Comparison of ENCODE assay signal across 12 mouse cellular contexts in genomic region chr2:31448756-31449440, GRCm38 (mm10). TPM values are rescaled to one million over a fixed set of nuclear protein-coding genes. Genes with fewer than 3 reads are reported as not detected.
A peak's percentile ranks its signal among the peaks of the same experiment; 100 is the strongest.
DNase-seq lines count a peak whose midpoint lies in the region; ATAC-seq and TF ChIP-seq lines count a peak whose summit lies in the region.
"Had no signal": no experiment of that assay in that cellular context is flagged by ENCODE, and none has a peak within 500 bp of the region (broad histone marks: within the 10 kb centered on the region; RNA-seq: fewer than 3 reads in every experiment).

No protein-coding gene starts in this region.

- peak; percentile 63; the same call in 1 of the 2 replicates for ATAC-seq in forebrain, embryonic 13.5 days
- ATAC-seq in hindbrain, postnatal 0 days = peak; percentile 45

- H3K27me3 ChIP-seq in forebrain, embryonic 13.5 days = no peaks in the 10 kb centered on the region
- H3K27me3 ChIP-seq in hindbrain, postnatal 0 days (ENCODE audit: insufficient read depth, low read length) = 0 out of 2 replicates have a peak, but pooled peaks cover 4% of the 10 kb centered on the region
- H3K27me3 ChIP-seq: liver, embryonic 13.5 days had no signal

- no peak overlapping the region for H3K4me3 ChIP-seq in layer of hippocampus, adult 2 months
- H3K4me3 ChIP-seq in forebrain, embryonic 13.5 days = no peak overlapping the region
- H3K4me3 ChIP-seq in hindbrain, postnatal 0 days (ENCODE audit: low read length) = no peak overlapping the region
- H3K4me3 ChIP-seq: heart, embryonic 10.5 days; liver, embryonic 13.5 days; midbrain, embryonic 12.5 days had no signal

- no peak overlapping the region for H3K4me2 ChIP-seq in forebrain, embryonic 13.5 days
- no peak overlapping the region for H3K4me2 ChIP-seq in hindbrain, postnatal 0 days (ENCODE audit: low read depth, low read length)
- H3K4me2 ChIP-seq: liver, embryonic 13.5 days; midbrain, embryonic 12.5 days had no signal

- WGBS in forebrain, embryonic 13.5 days = 43% methylated on average over 3 of the region's 3 CpGs
- 21% methylated on average over 3 of the region's 3 CpGs for WGBS in hindbrain, postnatal 0 days

- DNase-seq in layer of hippocampus, adult 2 months (ENCODE audit: low spot score in 2 of 2) = no peak
- no peak for DNase-seq in layer of hippocampus, adult 9-10 months (ENCODE audit: low spot score)
- DNase-seq in hindbrain, postnatal 0 days (ENCODE audit: low spot score) = no peak
- peak; percentile 92 for DNase-seq in retina, postnatal 1 day
- DNase-seq in embryo, embryonic 10.5 days (ENCODE audit: low spot score) = no peak
- no peak for DNase-seq in urinary bladder, postnatal 10 days (ENCODE audit: low spot score)
- DNase-seq: liver, embryonic 13.5 days; thymus, postnatal 36 days had no signal

- no peak overlapping the region for H3K9ac ChIP-seq in forebrain, embryonic 13.5 days
- H3K9ac ChIP-seq in hindbrain, postnatal 0 days (replicated peaks; ENCODE audit: low read length) = no peak overlapping the region
- H3K9ac ChIP-seq: liver, embryonic 13.5 days; midbrain, embryonic 12.5 days had no signal

- H3K36me3 ChIP-seq in forebrain, embryonic 13.5 days (ENCODE audit: poor library complexity, severe bottlenecking) = no peaks in the 10 kb centered on the region
- H3K36me3 ChIP-seq in hindbrain, postnatal 0 days (ENCODE audit: insufficient read depth, low read length) = no peaks in the 10 kb centered on the region
- H3K36me3 ChIP-seq: G1E; heart, embryonic 10.5 days; liver, embryonic 13.5 days; midbrain, embryonic 12.5 days had no signal

- no peak for TF ChIP-seq CTCF in layer of hippocampus, adult 2 months (conservative IDR thresholded peaks at IDR 0.05)
- TF ChIP-seq CTCF in hindbrain, postnatal 0 days (IDR thresholded peaks at IDR 0.05; ENCODE audit: low read depth) = no peak

- H3K9me3 ChIP-seq in forebrain, embryonic 13.5 days (replicated peaks) = no peaks in the 10 kb centered on the region
- no peaks in the 10 kb centered on the region for H3K9me3 ChIP-seq in hindbrain, postnatal 0 days (ENCODE audit: low read length)
- H3K9me3 ChIP-seq: G1E; heart, embryonic 10.5 days; liver, embryonic 13.5 days; midbrain, embryonic 12.5 days had no signal

- H3K4me1 ChIP-seq in forebrain, embryonic 13.5 days = peaks cover 26% of the 10 kb centered on the region
- H3K4me1 ChIP-seq in hindbrain, postnatal 0 days (ENCODE audit: insufficient read depth, low read length) = 0 out of 2 replicates have a peak, but pooled peaks cover 9% of the 10 kb centered on the region

- H3K27ac ChIP-seq in layer of hippocampus, adult 2 months = peak overlapping the region; percentile 75
- peak overlapping the region; percentile 61 for H3K27ac ChIP-seq in forebrain, embryonic 13.5 days
- peak overlapping the region; percentile 72 for H3K27ac ChIP-seq in hindbrain, postnatal 0 days
- H3K27ac ChIP-seq: heart, embryonic 10.5 days; liver, embryonic 13.5 days; midbrain, embryonic 12.5 days had no signal

RNA-seq across cellular contexts. Expression of gene Ass1, which starts 21.1 kb away (rescaled TPM):
- total RNA-seq in layer of hippocampus, adult 2 months (2021) = 10 to 100 TPM; 27.5 to 27.7 TPM
- polyA plus RNA-seq in forebrain, embryonic 13.5 days (2015; fragmentation: Nextera tagmentation; extraction: Ambion mirVana) = 5.6 and 5.9 TPM in 2 replicates
- total RNA-seq in hindbrain, postnatal 0 days (2014; rRNA removed) = 25.3 and 33.3 TPM in 2 replicates
- polyA plus RNA-seq in hindbrain, postnatal 0 days (2015; fragmentation: Nextera tagmentation; extraction: Ambion mirVana) = 28.9 and 29.0 TPM in 2 replicates
- total RNA-seq: G1E had no signal
- polyA plus RNA-seq: G1E had no signal
